Mouse (Mus musculus): Measurements from ENCODE around the gene Mfng.

Mfng gene

GRCm38 (mm10) chr15:78778077-78778870 is 5.0 kb upstream of the Mfng start:
- CTCF ChIA-PET = interaction anchor here (0.6 to 2.1 kb wide), 28 partner anchors 8 to 1225 kb away, joined by 3 to 10 read pairs (median 3); partner anchors contain the start of genes Mpst (in 1 of the 4) and Tst (in 1 of the 4)
- POLR2A ChIA-PET = interaction anchor here in 1 of 4 experiments (0.7 to 1.9 kb wide), 4 partner anchors 10 to 136 kb away, joined by 3 to 5 read pairs (median 4); partner anchors contain the start of gene Pdxp

- ChIA-PET CTCF (interaction anchor here (0.5 to 1.6 kb wide), 13 partner anchors 8 to 569 kb away, joined by 3 to 6 read pairs (median 3); partner anchors contain the start of gene Pdxp (in 1 of the 4)), POLR2A (interaction anchor here (0.6 to 2.9 kb wide), 16 partner anchors 8 to 887 kb away, joined by 3 to 14 read pairs (median 4); partner anchors contain the start of genes Card10 (in 1 of the 4), Cyth4 (in 1 of the 4), Mpst (in 1 of the 4) and Tst (in 1 of the 4))
Observed at GRCm38 (mm10) chr15:78772856-78773255, 419 bp downstream of the Mfng start.

GRCm38 (mm10) chr15:78772368-78772763 is 909 bp downstream of the Mfng start:
- ChIA-PET POLR2A (interaction anchor here in 3 of 4 experiments (0.5 to 2.9 kb wide), 12 partner anchors 8 to 366 kb away, joined by 3 to 14 read pairs (median 3); partner anchors contain the start of genes Cyth4 (in 1 of the 3), Mpst (in 1 of the 3) and Tst (in 1 of the 3)), CTCF (interaction anchor here in 3 of 4 experiments (0.5 to 1.6 kb wide), 4 partner anchors 92 to 532 kb away, joined by 3 to 5 read pairs (median 3); no protein-coding TSS in a partner anchor)

GRCm38 (mm10) chr15:78771531-78772367 is 1.5 kb downstream of the Mfng start:
- POLR2A ChIA-PET = interaction anchor here in 3 of 4 experiments (0.5 to 2.9 kb wide), 12 partner anchors 8 to 366 kb away, joined by 3 to 14 read pairs (median 3); partner anchors contain the start of genes Cyth4 (in 1 of the 3), Mpst (in 1 of the 3) and Tst (in 1 of the 3)

GRCm38 (mm10) chr15:78770983-78771355 is 2.3 kb downstream of the Mfng start:
- CTCF ChIA-PET = interaction anchor here in 3 of 4 experiments (0.6 to 1.6 kb wide), 4 partner anchors 8 to 151 kb away, joined by 3 to 4 read pairs (median 3); no protein-coding TSS in a partner anchor
- POLR2A ChIA-PET = interaction anchor here in 2 of 4 experiments (0.6 to 2.9 kb wide), 8 partner anchors 7 to 190 kb away, joined by 3 to 14 read pairs (median 3); no protein-coding TSS in a partner anchor

More at GRCm38 (mm10) chr15:78771531-78772367, 1.5 kb downstream of the Mfng start:
- CTCF ChIA-PET = interaction anchor here in 2 of 4 experiments (0.6 kb wide), 3 partner anchors 152 to 663 kb away, joined by 3 read pairs; no protein-coding TSS in a partner anchor

GRCm38 (mm10) chr15:78770234-78770982 is 2.9 kb downstream of the Mfng start:
- ChIA-PET CTCF (interaction anchor here in 3 of 4 experiments (0.8 to 1.6 kb wide), 5 partner anchors 7 to 17 kb away, joined by 3 to 4 read pairs (median 3); no protein-coding TSS in a partner anchor), POLR2A (interaction anchor here in 2 of 4 experiments (0.6 to 1.3 kb wide), 6 partner anchors 9 to 190 kb away, joined by 3 read pairs; no protein-coding TSS in a partner anchor)

- ChIA-PET CTCF (interaction anchor here (0.6 to 1.6 kb wide), 10 partner anchors 12 to 282 kb away, joined by 3 to 7 read pairs (median 4); no protein-coding TSS in a partner anchor), POLR2A (interaction anchor here in 3 of 4 experiments (0.6 to 1.2 kb wide), 4 partner anchors 10 to 440 kb away, joined by 3 to 4 read pairs (median 4); no protein-coding TSS in a partner anchor)
Observed at GRCm38 (mm10) chr15:78769064-78769463, 4.2 kb downstream of the Mfng start.

GRCm38 (mm10) chr15:78763704-78764103 is 9.6 kb downstream of the Mfng start:
- POLR2A ChIA-PET = interaction anchor here in 2 of 4 experiments (0.5 to 3.8 kb wide), 11 partner anchors 9 to 118 kb away, joined by 3 to 16 read pairs (median 4); partner anchors contain the start of gene Mfng (in 2 of the 2)

GRCm38 (mm10) chr15:78763210-78763609 is 10.1 kb downstream of the Mfng start:
- ChIA-PET CTCF (interaction anchor here (0.5 to 3.1 kb wide), 9 partner anchors 10 to 1022 kb away, joined by 3 to 10 read pairs (median 4); partner anchors contain the start of gene Mfng (in 1 of the 4)), POLR2A (interaction anchor here in 2 of 4 experiments (0.5 to 3.8 kb wide), 9 partner anchors 9 to 585 kb away, joined by 3 to 16 read pairs (median 4); partner anchors contain the start of gene Mfng (in 2 of the 2))

More at GRCm38 (mm10) chr15:78763704-78764103, 9.6 kb downstream of the Mfng start:
- CTCF ChIA-PET = interaction anchor here in 3 of 4 experiments (0.5 to 1.8 kb wide), 10 partner anchors 10 to 1023 kb away, joined by 3 to 10 read pairs (median 3); partner anchors contain the start of gene Mfng (in 2 of the 3)

GRCm38 (mm10) chr15:78761112-78761511 is 12.2 kb downstream of the Mfng start:
- POLR2A ChIA-PET = interaction anchor here in 3 of 4 experiments (0.6 to 1.5 kb wide), 5 partner anchors 10 to 46 kb away, joined by 3 to 4 read pairs (median 3); partner anchors contain the start of gene Mfng (in 1 of the 3)

GRCm38 (mm10) chr15:78758132-78758531 is 15.1 kb downstream of the Mfng start:
- CTCF ChIA-PET = no interaction called here

More at GRCm38 (mm10) chr15:78761112-78761511, 12.2 kb downstream of the Mfng start:
- CTCF ChIA-PET = interaction anchor here in 3 of 4 experiments (0.8 to 3.1 kb wide), 4 partner anchors 18 to 166 kb away, joined by 3 to 7 read pairs (median 4); no protein-coding TSS in a partner anchor

GRCm38 (mm10) chr15:78755966-78756725 is 17.1 kb downstream of the Mfng start:
- CTCF ChIA-PET = interaction anchor here in 1 of 4 experiments (0.6 to 1.7 kb wide), 4 partner anchors 12 to 36 kb away, joined by 3 to 5 read pairs (median 4); no protein-coding TSS in a partner anchor
- POLR2A ChIA-PET = interaction anchor here in 2 of 4 experiments (1.0 to 3.4 kb wide), 3 partner anchors 8 to 17 kb away, joined by 3 to 16 read pairs (median 6); partner anchors contain the start of gene Mfng (in 1 of the 2)

More at GRCm38 (mm10) chr15:78758132-78758531, 15.1 kb downstream of the Mfng start:
- POLR2A ChIA-PET = interaction anchor here in 1 of 4 experiments (0.6 kb wide), 1 partner anchor 122 kb away, joined by 3 read pairs; no protein-coding TSS in a partner anchor

GRCm38 (mm10) chr15:78755226-78755625 is 18.0 kb downstream of the Mfng start:
- POLR2A ChIA-PET = interaction anchor here in 2 of 4 experiments (1.3 to 3.4 kb wide), 2 partner anchors 9 kb away, joined by 3 to 16 read pairs; no protein-coding TSS in a partner anchor
- CTCF ChIA-PET = interaction anchor here in 3 of 4 experiments (0.6 to 1.7 kb wide), 5 partner anchors 11 to 307 kb away, joined by 3 to 4 read pairs (median 3); no protein-coding TSS in a partner anchor

GRCm38 (mm10) chr15:78754144-78754543 is 19.1 kb downstream of the Mfng start:
- ChIA-PET POLR2A (interaction anchor here in 2 of 4 experiments (0.6 to 3.4 kb wide), 5 partner anchors 10 to 1440 kb away, joined by 3 to 16 read pairs (median 3); no protein-coding TSS in a partner anchor), CTCF (interaction anchor here (0.7 to 1.6 kb wide), 6 partner anchors 10 to 132 kb away, joined by 3 read pairs; no protein-coding TSS in a partner anchor)

GRCm38 (mm10) chr15:78752991-78753390 is 20.3 kb downstream of the Mfng start:
- POLR2A ChIA-PET = interaction anchor here in 3 of 4 experiments (0.5 to 3.4 kb wide), 3 partner anchors 11 to 161 kb away, joined by 3 to 16 read pairs (median 5); no protein-coding TSS in a partner anchor
- CTCF ChIA-PET = interaction anchor here in 2 of 4 experiments (1.2 to 1.6 kb wide), 2 partner anchors 11 to 130 kb away, joined by 3 read pairs; no protein-coding TSS in a partner anchor
